Mouse (Mus musculus) lung, postnatal 25 days (tissue): Measurements from ENCODE around the gene Reg3a.
"Not testable (repeated sequence)": the region's sequence is repeated elsewhere in the genome, so short reads cannot be mapped to it uniquely, and the experiment has no call there.

Experiments used
- DNase-seq: peaks from one replicate; pipeline ENCODE4 v3.0.0; 2022; ENCODE audit warnings: low spot score

Gene Reg3a

DNA sequence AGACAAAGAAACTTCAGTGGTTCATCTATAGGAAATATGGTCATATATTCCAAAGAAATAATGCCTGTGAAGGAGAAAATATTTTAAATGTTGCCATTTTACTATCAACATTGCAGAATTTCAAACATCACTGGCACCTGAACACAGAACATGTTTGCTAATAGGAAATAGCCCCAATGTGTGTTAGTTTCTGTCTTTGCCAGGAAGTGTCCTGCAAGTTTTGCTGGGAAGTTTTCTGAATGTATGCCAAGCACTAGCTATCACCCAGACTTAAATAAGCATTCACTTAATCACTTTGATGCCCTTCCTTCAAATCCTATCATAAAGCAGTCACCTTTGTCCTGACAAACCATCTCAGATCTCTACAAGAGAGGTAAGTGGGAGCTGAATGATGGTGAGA, at the start of gene Reg3a:
Reg3a (plus strand) TSS at position 301 of the 400 bp plus-strand sequence.
- no peak for DNase-seq

DNA sequence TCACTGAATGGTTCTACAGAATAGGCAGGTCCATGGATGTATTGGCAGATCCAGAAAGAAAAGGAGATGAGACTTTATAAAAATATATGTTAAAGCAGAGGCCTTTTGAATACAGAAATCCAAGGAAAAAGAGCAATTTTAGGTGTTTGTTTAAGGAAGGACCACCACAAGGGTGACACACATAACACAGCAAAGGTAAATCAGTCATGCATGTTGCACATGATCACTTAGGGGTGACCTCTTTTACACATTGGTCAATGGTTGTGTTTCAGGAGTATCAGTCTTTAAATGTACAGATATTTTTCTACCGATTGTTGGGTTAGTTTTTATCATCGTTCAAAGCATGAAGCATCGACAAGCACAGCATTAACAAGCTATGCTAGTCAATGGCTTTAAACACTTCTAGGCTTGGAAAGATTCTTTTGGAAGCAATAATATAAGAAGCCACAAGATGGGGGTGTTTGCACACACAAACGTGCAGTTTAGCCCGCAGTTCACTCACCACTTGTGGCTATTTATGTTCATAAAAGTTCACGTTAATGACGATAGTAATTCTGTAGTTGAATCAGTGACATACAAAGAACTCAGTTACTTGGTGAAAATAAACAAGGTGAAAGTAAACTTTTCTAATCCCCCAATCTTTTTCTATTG, 48.5 kb upstream of the Reg3a start:
- no peak for DNase-seq

DNA sequence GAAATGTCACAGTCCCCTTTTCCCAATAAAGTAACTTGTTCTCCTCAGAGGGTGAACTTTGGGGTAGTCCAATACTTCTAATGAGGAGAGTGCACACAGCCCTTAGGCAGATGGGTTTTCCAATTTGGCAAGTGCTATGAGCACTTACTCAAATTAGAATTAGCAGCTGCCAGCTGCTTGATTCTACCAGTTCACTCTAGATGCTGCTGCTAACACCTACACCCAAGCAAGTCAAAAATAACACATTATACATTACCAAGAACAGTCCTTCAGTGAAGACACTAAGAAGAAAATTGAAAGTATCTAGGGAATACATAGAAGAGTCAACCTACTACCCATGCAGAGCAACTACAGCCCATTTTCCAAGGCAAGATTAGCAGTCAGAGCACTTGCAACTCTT, 40.2 kb upstream of the Reg3a start:
- no peak for DNase-seq

DNA sequence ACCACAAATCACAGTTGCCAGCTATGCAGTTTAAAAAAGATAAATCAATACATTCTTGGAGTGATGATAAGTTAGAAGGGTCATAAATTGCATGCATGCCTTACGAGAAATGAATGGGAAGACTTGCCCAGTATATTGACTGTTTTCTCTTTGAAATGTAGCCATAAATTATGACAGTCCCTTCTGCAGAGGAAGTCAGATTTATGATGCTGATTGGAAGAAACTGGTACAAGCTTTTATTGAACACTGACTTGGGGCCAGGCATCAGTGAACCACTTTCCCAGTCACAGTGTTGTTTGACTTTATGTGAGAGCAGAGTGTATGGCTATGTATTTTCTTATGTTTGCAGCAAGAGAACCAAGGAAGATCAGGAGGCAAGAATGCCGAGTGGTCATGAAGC, 38.8 kb upstream of the Reg3a start:
- DNase-seq: no peak

DNA sequence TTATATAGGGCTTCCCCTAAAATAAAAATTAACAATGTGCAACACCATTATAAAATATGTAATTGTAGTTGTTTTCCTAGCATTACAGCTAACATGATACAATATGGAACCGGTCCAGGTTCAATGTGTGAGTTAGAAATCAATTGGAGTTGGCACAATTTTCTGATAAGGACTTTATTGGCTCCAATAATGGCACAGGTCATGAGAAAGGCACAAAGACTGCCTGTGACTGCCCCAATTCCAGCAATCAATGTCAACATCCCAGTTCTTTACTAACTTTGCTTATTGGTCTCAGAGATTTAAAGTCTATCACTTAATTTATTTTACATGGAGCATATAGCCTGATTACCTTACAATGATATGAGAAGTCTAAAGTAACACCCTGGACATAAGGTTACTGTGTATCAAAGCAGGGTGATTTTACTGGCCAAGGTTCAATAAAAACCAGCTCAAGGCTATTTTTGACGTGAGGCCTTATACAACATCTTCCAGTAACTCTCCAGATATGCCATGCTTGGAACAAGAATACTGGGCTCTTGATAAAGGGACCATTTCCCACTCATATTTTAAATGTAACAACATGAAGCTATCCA, 18.4 kb upstream of the Reg3a start:
- DNase-seq: no peak

DNA sequence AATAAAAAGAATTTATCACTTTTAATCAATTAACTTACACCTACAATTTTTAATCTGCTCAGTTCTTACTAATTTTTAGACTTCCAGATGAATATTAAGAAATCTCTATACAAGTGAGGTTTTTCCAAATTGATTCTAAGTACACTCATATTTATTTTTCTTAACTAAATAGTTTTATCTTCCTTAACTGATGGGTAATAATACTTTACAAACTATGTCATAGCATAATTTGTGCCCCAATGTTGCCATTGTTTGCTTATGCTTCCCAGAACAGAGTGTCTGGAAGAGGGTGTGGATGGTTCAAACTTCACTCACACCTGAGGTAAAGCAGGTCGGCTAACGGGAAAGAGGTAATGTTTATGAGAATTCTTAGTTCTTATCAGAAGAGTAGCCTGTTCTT, 10.2 kb upstream of the Reg3a start, which contains the start of gene Reg3b:
Reg3b (plus strand) TSS at position 301 of the 400 bp plus-strand sequence.
- no peak for DNase-seq

DNA sequence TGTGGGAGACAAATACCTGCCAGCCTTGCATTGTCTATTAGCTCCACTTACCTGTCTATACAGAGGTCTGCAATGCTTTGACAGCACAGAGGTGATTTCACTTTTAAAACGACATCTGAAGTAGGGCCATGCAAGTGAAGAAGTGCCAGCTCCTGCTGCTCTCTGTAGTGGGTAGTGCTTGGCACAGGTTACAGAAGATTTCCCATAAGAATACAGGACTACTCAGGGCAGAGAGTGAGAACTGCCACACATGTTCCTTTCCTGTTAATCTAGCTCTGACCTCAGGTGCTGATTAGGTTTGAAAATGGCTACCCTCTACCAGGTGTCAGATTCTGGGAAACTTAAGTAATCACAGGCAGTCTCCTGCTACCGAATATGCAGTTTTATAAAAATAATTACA, 1.7 kb upstream of the Reg3a start, which contains the start of gene Reg3d:
Reg3d (minus strand) TSS at position 101 of the 400 bp plus-strand sequence.
- DNase-seq: no peak

DNA sequence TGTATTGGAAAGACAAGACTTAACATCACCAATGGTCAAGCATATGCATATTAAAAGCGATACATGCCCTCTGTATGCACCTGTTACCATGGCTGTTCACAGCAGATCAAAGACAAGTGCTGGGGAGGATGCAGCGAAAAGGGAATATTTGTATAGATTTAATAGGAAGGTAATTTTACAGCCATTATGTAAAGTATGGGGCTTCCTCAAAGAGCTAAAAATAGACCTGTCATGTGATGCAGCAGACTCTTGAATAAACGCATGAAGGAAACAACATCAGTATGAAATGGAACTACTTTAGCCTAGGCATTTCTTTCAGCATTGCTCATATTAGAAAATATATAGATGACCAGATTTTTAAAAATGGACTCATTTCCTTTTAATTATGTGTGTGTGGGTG, 5.1 kb downstream of the Reg3a start:
- no peak for DNase-seq

DNA sequence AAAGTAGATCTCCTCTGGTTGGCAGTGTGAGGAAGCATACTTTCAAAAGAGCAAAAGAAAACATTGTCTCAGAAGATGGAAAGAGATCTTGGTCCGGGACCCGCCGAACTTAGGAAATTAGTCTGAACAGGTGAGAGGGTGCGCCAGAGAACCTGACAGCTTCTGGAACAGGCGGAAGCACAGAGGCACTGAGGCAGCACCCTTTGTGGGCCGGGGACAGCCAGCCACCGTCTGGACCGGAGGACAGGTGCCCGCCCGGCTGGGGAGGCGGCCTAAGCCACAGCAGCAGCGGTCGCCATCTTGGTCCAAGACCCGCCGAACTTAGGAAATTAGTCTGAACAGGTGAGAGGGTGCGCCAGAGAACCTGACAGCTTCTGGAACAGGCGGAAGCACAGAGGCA, 14.8 kb downstream of the Reg3a start, which contains the start of gene Reg2:
Reg2 (plus strand) TSS at position 301 of the 400 bp plus-strand sequence.
- DNase-seq: not testable (repeated sequence)

DNA sequence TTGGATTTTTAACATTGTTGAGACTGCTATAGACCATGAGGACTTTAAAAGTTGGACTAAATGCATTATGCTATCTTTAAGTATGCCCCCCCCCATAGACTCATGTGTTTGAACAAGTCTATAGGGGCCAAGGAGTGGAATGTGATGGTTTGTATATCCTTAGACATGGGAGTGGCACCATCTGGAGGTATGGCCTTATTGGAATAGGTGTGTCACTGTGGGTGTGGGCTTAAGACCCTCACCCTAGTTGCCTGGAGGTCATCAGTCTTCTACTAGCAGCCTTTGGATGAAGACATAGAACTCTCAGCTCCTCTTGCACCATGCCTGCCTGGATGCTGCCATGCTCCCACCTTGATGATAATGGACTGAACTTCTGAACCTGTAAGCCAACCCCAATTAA, 41.9 kb downstream of the Reg3a start, which contains the start of gene Reg1:
Reg1 (plus strand) TSS at position 301 of the 400 bp plus-strand sequence.
- not testable (repeated sequence) for DNase-seq

DNA sequence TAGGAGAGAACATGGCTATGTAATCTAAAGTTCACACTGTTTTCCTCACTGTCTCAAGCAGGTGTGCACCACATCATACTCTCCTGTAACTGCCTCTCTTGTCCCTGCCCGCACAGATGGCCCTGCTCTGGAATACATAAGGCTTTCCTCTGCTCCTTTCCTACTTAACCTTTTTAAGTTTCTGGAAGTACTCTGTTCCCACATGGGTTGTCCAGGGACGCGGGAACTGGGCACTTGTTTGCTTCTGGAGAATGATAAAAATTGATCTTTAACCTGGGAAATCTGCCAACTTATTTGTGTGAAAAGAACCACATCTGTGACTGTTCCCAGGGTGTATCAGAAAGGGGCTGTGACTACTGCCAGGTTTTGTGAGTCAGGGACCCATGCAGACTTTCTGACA, 45.0 kb downstream of the Reg3a start:
- DNase-seq: no peak
